Mouse (Mus musculus) spleen, adult 18-20 months (tissue): Measurements from ENCODE around the gene Bcar1.

Source experiments
- DNase-seq, 2 experiments: peaks; one replicate each; pipeline ENCODE4 v3.0.0; 2022; ENCODE audit warnings: mixed read lengths in 2 of 2

Gene Bcar1

DNA sequence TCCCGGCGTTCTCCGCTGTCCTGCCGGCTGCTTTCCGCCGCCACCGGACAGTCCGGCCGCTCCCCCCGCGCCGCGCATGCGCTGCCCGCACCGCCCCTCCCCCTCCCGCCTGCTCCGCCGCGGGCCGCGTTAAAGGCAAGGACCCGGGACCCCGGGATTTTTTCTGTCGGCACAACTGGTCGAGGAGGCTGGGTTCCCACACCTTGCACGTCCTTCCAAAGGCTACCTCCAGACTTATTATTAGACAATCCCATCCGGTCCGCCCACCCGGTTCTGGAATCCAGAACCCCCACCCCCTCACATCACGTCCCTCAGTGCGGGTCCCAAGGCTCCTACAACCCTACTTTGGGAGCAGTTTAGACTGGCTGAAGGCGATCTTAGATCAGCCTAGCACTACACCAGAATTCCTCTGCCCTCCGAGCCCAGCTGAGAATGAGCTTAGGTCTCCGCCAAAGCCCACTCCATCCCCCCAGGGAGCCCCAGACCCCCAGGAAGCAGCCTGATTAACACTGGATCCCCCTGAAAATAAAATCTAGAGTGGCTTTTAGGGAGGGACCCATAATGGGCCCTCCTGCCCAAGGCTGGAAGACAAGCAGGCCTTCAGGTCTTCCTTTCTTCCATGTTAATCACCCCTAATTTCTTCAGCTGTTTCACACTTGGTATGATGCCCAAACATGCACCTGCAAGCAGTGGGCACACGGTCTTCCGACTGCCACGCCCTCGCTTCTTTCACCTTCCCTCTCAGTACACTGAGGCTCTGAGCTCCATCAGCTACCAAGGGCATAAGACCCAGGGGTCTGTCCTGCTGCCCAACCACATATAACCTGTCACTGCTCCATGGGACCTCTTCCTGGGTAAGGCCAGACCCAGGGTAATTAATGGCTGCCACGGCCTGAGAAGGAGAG, at the start of gene Bcar1:
Gene Bcar1 (minus strand): TSS at position 18 of the 905 bp plus-strand sequence.
- no peak for DNase-seq

GRCm38 (mm10) chr8:111789639-111790038, 46.0 kb upstream of the Bcar1 start:
- DNase-seq: no peak

DNA sequence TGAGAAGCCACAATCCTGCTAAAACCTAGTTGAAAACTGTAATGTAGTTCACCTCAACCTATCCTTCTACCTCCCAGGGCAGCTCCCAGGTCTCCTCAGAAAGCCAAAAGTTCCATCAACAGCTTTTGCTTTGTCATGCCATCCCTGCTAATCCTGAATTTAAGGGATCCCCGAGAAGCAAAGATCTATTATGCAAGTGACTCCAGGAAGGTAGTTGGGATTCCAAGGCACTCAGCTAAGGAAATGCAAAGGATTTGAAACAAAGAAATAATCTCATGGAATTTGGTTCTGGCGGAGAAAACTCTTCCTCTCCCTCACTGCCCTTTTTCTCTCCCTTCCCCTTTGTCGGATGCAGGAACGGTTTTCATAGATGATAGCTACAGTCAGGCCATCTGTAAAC, 45.6 kb upstream of the Bcar1 start:
- DNase-seq: no peak

- DNase-seq: no peak
These were observed 44.9 kb upstream of the Bcar1 start for GRCm38 (mm10) chr8:111788497-111788896.

DNA sequence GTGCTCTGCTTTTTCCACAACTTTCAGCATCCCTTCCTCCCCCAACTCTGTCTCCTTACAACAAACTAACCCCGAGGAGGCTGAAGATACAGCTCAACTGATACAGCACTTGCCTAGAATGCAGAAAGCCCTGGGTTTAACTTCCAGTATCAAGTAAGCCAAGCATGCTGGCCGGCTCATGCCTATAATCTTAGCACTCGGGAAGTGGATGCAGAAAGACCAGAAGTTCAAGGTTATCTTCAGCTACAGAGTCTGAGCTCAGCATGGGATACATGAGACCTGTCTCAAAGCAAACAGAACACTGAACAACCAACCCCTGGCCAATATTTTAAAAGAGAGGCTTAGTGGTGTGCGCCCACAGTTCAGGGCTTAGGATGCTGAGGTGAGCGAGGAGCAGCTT, 44.5 kb upstream of the Bcar1 start:
- no peak for DNase-seq

DNA sequence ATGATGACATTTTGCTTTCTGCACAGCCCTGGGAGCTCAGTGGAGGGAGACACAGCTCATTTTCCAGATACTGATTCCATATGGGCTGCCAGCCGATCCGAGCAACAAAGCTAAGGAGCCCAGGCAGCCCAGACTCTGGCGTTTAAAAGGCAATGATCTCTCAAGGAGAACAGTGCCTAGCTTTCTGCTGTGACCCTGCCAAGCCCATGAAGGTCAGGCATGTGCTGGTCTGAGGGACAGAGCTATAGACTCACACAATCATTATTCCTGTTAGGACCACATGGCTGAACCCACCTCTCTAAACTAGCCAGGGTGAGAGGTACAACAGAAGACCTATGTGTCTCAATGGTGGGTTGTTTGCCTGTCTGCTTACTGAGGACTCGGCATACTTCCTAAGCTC, 44.1 kb upstream of the Bcar1 start:
- no peak for DNase-seq

DNA sequence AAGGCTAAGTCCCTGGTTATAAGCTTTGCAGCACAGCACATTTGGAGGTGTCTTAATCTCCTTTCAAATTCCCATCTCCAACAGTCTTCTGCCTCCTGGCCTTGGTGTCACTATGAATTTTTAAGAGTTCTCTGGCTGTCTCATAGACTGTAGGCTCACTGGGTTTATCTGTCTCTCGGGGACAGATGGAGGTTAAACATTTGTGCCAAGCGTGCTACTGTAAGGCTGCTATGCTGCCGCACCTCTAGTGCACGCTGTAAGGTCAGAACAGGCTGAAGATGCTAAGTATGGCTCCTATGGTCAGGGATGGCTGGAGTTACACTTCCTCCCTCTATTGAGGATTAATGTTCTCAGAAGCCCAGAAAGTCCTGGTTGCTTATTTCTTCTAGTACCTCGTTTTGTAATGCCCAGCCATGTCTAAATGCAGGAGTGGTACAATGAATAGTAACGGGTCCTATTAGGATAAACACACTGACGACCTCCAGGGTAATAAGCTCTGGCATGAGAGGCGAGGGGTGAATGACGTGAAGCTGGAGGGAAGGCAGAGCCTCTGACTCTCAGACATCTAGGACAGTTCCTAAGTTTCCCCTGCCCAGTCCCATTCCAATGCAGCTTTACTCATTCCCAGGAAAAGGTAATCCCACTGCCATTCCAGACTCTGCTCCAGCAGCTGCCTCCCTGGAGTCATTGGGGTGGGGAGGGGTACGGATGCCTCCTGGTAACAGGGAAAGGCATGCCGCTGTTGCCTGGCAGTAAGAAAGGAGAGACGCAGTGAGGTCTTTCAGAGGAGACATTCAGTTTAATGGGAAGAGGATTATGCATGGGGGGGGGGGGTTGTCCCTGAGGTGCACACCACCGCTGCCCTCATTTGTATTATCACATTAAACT, 43.3 kb upstream of the Bcar1 start:
- no peak for DNase-seq

- no peak for DNase-seq
These were observed 42.5 kb upstream of the Bcar1 start for GRCm38 (mm10) chr8:111786116-111786515.

GRCm38 (mm10) chr8:111782671-111783394, 39.2 kb upstream of the Bcar1 start:
- DNase-seq: no peak

GRCm38 (mm10) chr8:111782161-111782560, 38.6 kb upstream of the Bcar1 start:
- DNase-seq: no peak

DNA sequence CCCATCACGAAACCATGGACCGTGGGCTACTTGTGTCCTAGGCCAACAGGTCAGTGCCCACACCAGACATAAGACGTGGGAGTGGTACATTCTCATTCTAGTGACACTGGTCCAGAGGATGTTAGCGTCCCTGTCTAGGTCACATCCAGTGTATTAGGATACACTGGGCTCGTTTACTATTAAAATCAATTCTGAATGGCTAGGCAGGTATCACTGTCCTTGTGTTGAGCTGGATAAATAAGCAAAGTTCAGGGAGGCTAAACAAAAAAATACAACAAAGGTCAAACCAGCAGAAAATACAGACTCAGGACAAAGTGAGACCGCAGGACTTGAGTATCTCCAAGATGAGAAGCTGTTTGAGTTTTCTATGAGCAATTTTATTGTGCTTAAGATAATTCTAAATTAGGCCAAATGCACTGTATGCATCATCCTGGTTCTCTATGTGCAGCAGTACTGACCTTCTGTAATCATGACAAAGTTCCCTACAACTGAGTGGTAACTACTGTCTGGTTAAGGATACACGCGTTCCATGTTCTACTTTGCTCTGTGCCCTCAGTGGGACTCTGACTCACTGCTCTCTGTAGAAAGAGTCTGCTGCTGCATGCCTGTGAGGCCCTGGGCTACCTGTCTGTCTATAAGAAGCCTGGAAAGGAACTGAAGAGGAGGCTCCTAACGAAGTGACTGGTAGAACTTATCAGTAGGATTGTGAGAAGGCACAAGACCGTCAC, 37.3 kb upstream of the Bcar1 start:
- DNase-seq: no peak

- no peak for DNase-seq
These were observed 36.1 kb upstream of the Bcar1 start for GRCm38 (mm10) chr8:111779690-111780089.

DNA sequence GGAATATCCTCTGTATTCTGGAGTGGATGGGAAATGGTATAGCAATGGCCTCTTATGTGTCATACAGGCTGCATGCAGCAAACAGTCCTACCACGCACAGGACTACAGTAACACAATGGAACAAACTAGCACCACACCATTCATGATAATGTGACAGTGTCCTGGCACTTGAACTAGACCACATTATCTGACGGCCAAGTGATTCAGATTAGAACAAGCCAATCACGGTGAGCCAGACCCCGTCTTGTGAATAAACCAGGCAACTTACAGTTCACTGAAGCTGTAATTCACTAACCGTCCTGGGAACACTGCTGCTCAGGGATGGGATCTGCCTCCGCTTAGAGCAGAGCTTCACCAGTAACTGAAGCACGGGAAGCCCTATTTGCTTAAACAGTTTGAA, 35.2 kb upstream of the Bcar1 start:
- DNase-seq: no peak

- no peak for DNase-seq
These were observed 32.9 kb upstream of the Bcar1 start for GRCm38 (mm10) chr8:111776492-111776891.

- no peak for DNase-seq
These were observed 32.2 kb upstream of the Bcar1 start for GRCm38 (mm10) chr8:111775766-111776165.

DNA sequence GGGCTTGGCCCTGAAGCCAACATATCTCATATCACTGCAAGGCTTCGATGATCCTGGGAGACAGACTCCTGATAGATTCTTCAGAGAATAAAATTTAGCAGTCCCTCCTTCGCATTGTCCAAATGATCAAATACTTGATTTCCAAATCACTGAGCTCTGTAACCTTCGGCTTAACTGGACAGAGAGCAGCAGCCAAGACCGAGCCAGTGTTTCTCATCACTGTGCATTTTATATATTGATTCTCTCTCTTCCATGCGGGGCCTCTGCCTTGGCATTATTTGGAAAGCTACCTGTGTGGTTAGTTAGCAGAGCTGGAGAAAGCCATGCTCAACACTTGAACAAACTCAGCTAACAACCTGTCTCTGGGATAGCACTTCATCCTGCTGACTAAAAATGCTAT, 29.9 kb upstream of the Bcar1 start:
- no peak for DNase-seq

DNA sequence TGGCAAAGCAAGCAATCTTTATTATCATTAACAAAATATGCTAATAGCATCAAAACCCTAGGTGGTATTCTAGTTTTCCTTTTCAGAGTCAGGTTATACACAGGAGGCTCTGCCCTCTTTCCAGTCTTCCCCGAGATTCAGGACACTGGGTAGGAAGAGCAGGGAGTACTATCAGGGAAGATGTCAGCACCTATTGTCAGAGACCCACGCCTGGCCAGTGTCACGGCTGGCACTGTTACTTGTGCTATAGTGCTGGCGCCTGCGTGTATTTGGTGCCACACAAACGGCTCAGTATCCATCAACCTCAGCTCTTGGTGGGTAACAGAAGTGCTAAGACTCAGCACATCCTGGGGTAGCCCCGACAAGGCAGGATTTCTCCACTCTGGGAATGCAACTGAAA, 29.4 kb upstream of the Bcar1 start:
- no peak for DNase-seq

- DNase-seq: no peak
These were observed 28.5 kb upstream of the Bcar1 start for GRCm38 (mm10) chr8:111772083-111772482.

GRCm38 (mm10) chr8:111771625-111772020, 28.0 kb upstream of the Bcar1 start:
- no peak for DNase-seq

- DNase-seq: no peak
These were observed 27.5 kb upstream of the Bcar1 start for GRCm38 (mm10) chr8:111770958-111771624.

- DNase-seq: no peak
These were observed 26.3 kb upstream of the Bcar1 start for GRCm38 (mm10) chr8:111769764-111770428.
